Mouse (Mus musculus) liver, postnatal 0 days (tissue): ENCODE measurements around the gene Col4a3.

Experiments
- CTCF ChIP-seq: sonication (generic); IDR thresholded peaks from 2 replicates; pipeline ENCODE4 v1.5.1; 2016; ENCODE audit warnings: antibody characterized with exemption, low read depth
- EP300 ChIP-seq: IDR thresholded peaks from 2 replicates; pipeline ENCODE4 v1.6.1; 2016; ENCODE audit warnings: antibody characterized with exemption, low read depth, mild to moderate bottlenecking

DNA sequence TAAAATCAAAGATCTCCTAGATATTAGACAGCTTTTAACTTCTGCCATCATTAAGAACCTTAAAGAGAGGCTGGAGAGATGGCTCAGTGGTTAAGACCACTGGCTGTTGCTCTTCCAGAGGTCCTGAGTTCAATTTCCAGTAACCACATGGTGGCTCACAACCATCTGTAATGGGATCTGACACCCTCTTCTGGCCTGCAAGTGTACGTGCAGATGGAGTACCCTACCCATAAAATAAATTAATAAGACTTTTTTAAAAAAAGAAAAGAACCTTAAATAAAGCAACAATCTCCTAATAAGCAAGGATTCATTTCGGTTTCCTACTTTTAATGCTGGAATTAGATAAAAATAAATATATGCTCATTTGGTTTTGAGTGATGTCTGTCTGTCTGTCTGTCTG lies 51.7 kb downstream of the Col4a3 start:
- TF ChIP-seq CTCF = no peak
- TF ChIP-seq EP300 = no peak
